Mouse (Mus musculus) intestine, embryonic 14.5 days (tissue): ENCODE data around the gene Pld3. TPM values are rescaled to one million over a fixed set of nuclear protein-coding genes. Genes with fewer than 3 reads are reported as not detected.
A peak's percentile ranks its signal among the peaks of the same experiment; 100 is the strongest.

Source experiments
- ATAC-seq: fragments of 200-750 bp; cut with Nextera tagmentation; replicated peaks from 2 replicates; pipeline ENCODE4 v1.8.0; 2017; ENCODE audit warnings: low read depth, moderate number of reproducible peaks, moderate TSS enrichment, moderate library complexity; ENCODE audit not compliant: low FRiP score, low TSS enrichment
- DNase-seq: peaks from one replicate; pipeline ENCODE4 v3.0.0-alpha.2; 2018; ENCODE audit warnings: low spot score
- H3K27ac ChIP-seq: fragments of 300-500 bp; sonication (generic); 2 replicates; pipeline ENCODE4 v1.5.1; 2014; ENCODE audit warnings: low read depth, mild to moderate bottlenecking, control low read depth
- H3K27me3 ChIP-seq: fragments of 300-500 bp; sonication (generic); replicated peaks from 2 replicates; pipeline ENCODE4 v1.6.1; 2014; ENCODE audit warnings: low read length, control low read depth; ENCODE audit not compliant: control insufficient read depth, insufficient read depth
- H3K36me3 ChIP-seq: fragments of 300-500 bp; sonication (generic); 2 replicates; pipeline ENCODE4 v1.6.1; 2014; ENCODE audit warnings: low read length, control low read depth; ENCODE audit not compliant: control insufficient read depth, insufficient read depth
- H3K4me1 ChIP-seq: fragments of 300-500 bp; sonication (generic); replicated peaks from 2 replicates; pipeline ENCODE4 v1.6.1; 2014; ENCODE audit warnings: low read length, control low read depth, mixed read lengths; ENCODE audit not compliant: control insufficient read depth, insufficient read depth
- H3K4me2 ChIP-seq: fragments of 300-500 bp; sonication (generic); 2 replicates; pipeline ENCODE4 v1.6.1; 2014; ENCODE audit warnings: low read length
- H3K4me3 ChIP-seq: fragments of 300-500 bp; sonication (generic); 2 replicates; pipeline ENCODE4 v1.5.1; 2014; ENCODE audit warnings: low read depth, low read length, control low read depth, mixed read lengths
- H3K9ac ChIP-seq: fragments of 300-500 bp; sonication (generic); 2 replicates; pipeline ENCODE4 v1.6.1; 2014; ENCODE audit warnings: mild to moderate bottlenecking, low read length
- H3K9me3 ChIP-seq: fragments of 300-500 bp; sonication (generic); 2 replicates; pipeline ENCODE4 v1.6.1; 2016; ENCODE audit warnings: low read length, control low read depth; ENCODE audit not compliant: control insufficient read depth
- WGBS: fragments of 180-500 bp; shearing (Covaris S2); extraction: QIAGEN DNeasy Blood & Tissue Kit; methylation state at CpG from one replicate; pipeline ENCODE4 v1.1.7; 2014; 5-methylcytosine and 5-hydroxymethylcytosine counted together
- polyA plus RNA-seq: library from polyadenylated mRNA; unstranded; fragments of >200 nt; fragmentation: Nextera tagmentation; extraction: Ambion mirVana; gene quantifications from 2 replicates; pipeline ENCODE4 v1.2.1, GENCODE M21; 2014

Pld3 gene
- polyA plus RNA-seq, 1 experiment from 2014 or later, result 58.5 TPM

DNA sequence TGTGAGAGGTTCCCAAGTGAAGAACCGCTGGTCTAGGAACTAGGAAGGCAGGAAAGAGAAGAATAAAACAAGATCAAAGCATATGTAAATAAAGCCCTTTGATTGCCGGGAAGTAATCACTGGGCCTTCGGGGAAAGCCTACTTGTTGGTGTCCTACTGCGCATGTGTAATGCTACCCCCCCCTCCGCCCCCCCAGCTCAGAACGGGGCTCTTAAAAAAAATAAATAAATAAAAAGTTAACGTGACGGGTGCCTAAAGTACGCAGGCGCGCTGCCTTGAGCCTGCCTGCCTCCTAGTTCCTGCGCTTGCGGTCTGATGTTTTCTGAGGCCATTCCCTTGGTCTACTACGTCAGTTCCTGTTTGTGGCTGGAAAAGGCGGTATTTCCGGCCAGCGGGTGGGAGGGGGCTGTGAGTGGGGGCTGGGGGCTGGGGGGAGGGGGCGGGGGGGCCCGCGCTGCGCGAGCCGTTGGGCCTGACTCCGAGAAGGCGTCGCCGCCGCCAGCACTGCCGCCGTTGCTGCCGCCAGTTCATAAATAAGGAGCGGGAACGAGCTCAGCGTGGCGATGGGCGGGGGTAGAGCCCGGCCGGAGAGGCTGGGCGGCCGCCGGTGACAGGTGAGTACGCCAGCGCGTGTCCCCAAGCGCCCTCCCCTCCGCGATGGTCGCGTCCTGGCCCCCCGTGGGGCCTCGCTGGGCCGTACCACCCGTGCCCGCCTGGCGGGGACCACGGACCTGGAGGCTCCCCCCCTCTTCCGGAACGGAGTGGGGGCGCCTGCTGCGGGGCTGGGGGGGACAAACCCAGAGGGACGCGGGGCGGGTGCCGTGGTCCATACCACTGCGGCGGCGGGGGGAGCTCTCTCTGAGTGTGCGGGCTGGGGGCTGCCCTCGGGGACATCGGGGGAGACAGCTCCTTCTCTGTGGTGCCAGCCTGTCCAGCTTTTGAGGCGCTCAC is 38.5 kb upstream of the Pld3 start, which contains the start of gene Akt2:
TSS of gene Akt2 (plus strand) at position 287 of the 951 bp plus-strand sequence.
- Histone ChIP-seq H3K36me3 (no peaks in the 10 kb centered on the region), H3K9me3 (0 out of 2 replicates have a peak, but pooled peaks cover 3% of the 10 kb centered on the region), H3K27me3 (no peaks in the 10 kb centered on the region), H3K4me2 (peak within 1 kb of the TSS; percentile 84), H3K4me1 (peaks cover 17% of the 10 kb centered on the region), H3K4me3 (peak within 1 kb of the TSS; percentile 80), H3K9ac (peak within 1 kb of the TSS; percentile 84), H3K27ac (peak within 1 kb of the TSS; percentile 96)
- under 1% methylated on average over 63 of the region's 71 CpGs for WGBS
- ATAC-seq (peak; percentile 91), DNase-seq (peak; percentile 94)

DNA sequence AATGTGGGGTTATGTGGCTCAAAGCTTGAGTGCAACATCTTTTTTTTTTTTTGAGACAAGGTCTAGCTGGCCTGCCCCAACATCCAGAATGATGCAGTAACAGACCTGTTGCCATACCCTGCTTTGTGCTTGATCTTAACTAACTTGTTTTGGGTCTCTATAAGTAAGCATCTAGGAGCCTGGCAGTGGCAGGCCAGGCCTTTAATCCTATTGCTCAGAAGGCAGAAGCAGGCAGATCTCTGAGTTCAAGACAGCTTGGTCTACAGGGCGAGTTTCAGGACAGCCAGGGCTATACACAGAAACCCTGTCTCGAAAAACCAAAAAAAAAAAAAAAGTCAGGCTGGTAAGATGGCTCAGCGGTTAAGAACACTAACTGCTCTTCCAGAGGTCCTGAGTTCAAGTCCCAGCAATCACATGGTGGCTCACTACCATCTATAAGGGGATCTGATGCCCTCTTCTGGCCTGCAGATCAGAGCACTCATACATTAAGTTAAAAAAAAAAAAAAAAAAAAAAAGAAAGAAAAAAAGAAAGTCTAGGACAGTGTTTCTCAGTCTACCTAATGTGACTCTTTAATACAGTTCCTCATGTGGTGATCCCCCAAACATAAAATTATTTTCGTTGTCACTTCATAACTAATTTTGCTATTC is 37.7 kb upstream of the Pld3 start:
- peak overlapping the region; percentile 80 for H3K4me3 ChIP-seq
- ATAC-seq, result no peak
- H3K4me2 ChIP-seq, result peak overlapping the region; percentile 49
- no peak for DNase-seq
- 59% methylated on average over 4 of the region's 4 CpGs for WGBS
- H3K9ac ChIP-seq, result peak overlapping the region; percentile 44
- H3K36me3 ChIP-seq, result no peaks in the 10 kb centered on the region
- H3K27me3 ChIP-seq, result no peaks in the 10 kb centered on the region
- peak overlapping the region; percentile 96 for H3K27ac ChIP-seq
- H3K9me3 ChIP-seq, result no peaks in the 10 kb centered on the region
- H3K4me1 ChIP-seq, result peaks cover 11% of the 10 kb centered on the region

GRCm38 (mm10) chr7:27590088-27590487 is 37.1 kb upstream of the Pld3 start:
- Histone ChIP-seq H3K4me3 (no peak overlapping the region), H3K9ac (no peak overlapping the region), H3K4me2 (no peak overlapping the region), H3K4me1 (peaks cover 11% of the 10 kb centered on the region), H3K27ac (no peak overlapping the region), H3K9me3 (no peaks in the 10 kb centered on the region), H3K36me3 (peaks cover 4% of the 10 kb centered on the region; the same call in 1 of the 2 replicates), H3K27me3 (no peaks in the 10 kb centered on the region)
- no peak for ATAC-seq
- 88% methylated on average over 4 of the region's 4 CpGs for WGBS
- DNase-seq, result no peak

DNA sequence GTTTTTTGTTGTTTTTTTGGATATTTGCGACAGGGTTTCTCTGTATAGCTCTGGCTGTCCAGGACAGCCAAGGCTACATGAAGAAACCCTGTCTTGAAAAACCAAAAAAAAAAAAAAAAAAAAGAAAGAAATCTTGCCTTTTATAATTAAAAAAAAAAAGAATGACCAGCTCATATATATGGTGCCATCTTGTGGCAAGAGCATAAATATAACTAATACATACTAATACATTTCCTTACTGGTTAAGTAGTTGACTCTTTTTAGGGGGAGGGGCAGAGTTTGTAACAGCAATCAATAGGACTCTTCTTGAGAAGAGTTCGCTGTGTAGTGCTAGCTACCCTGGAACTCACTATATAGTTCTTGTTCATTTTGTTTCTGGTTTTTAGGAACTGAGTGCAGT is 34.7 kb upstream of the Pld3 start:
- WGBS, result 90% methylated on average over 2 of the region's 2 CpGs
- Histone ChIP-seq H3K27me3 (no peaks in the 10 kb centered on the region), H3K36me3 (peaks cover 15% of the 10 kb centered on the region; the same call in 1 of the 2 replicates), H3K4me1 (peaks cover 3% of the 10 kb centered on the region), H3K9ac (no peak overlapping the region), H3K4me2 (no peak overlapping the region), H3K27ac (no peak overlapping the region), H3K9me3 (no peaks in the 10 kb centered on the region), H3K4me3 (no peak overlapping the region)
- DNase-seq (no peak), ATAC-seq (no peak)

- Histone ChIP-seq H3K4me3 (no peak overlapping the region), H3K27me3 (no peaks in the 10 kb centered on the region), H3K9ac (no peak overlapping the region), H3K27ac (no peak overlapping the region), H3K4me1 (no peaks in the 10 kb centered on the region), H3K9me3 (no peaks in the 10 kb centered on the region), H3K36me3 (peaks cover 24% of the 10 kb centered on the region), H3K4me2 (no peak overlapping the region)
- DNase-seq, result no peak
- 66% methylated on average over 2 of the region's 2 CpGs for WGBS
- no peak for ATAC-seq
Measured at GRCm38 (mm10) chr7:27586861-27587260, 33.8 kb upstream of the Pld3 start.

DNA sequence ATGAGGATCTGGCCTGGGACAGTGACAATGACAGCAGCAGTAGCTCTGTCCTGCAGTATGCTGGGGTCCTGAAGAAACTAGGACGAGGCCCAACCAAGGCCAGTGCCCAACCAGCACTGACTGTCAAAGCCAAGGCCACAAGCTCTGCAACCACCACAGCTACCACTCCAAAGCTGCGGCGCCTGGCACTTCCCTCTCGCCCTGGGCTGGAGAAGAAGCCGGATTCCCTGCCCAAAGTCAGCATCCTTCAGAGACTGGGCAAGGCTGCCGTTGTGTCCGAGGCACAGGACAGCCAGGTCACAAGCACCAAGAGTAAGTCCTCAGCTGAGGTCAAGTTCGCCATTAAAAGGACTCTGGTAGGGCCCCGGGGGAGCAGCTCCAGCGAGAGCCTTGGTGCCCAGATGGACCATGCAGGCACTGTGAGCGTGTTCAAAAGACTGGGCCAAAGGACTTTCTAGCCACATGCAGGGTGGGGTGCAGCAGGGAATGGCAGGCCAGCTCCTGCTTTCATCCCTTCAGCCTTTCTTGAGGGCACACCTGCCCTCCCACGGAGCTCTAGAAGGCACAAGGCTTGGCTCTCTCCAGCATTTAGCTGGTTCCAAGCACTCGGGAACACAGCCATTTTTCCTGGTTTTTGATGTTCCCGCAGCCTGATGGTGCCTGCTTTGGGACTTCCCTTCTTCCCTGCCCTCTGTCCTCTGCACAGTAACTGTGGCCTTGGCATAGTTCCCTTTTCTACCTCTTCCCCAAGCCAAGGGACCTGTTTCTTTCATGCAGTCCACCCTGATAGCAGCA is 27.6 kb upstream of the Pld3 start:
- H3K36me3 ChIP-seq, result peaks cover 82% of the 10 kb centered on the region
- 90% methylated on average over 14 of the region's 14 CpGs for WGBS
- no peaks in the 10 kb centered on the region for H3K27me3 ChIP-seq
- H3K4me1 ChIP-seq, result no peaks in the 10 kb centered on the region
- H3K9me3 ChIP-seq, result no peaks in the 10 kb centered on the region
- H3K4me3 ChIP-seq, result no peak overlapping the region
- no peak overlapping the region for H3K4me2 ChIP-seq
- DNase-seq (no peak), ATAC-seq (no peak)
- H3K9ac ChIP-seq, result no peak overlapping the region
- H3K27ac ChIP-seq, result no peak overlapping the region

DNA sequence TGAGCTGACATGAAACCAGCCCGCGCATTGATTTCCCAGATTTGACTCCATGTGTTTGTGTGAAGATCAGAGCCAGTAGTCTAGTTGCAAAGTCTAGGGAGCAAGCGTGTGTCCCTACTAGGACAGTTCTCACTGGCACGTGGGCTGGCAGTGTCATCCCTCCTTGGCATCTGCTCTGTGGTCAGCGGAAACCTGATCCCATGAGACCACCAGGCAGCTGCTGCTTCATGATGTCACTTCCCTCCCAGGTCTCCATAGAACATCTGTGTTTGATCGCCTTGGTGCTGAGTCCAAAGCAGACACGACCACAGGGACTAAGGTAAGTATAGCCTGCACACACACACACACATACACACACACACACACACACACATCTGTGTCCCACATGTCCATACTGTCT is 25.4 kb upstream of the Pld3 start:
- Histone ChIP-seq H3K27me3 (no peaks in the 10 kb centered on the region), H3K9ac (no peak overlapping the region), H3K4me2 (no peak overlapping the region), H3K9me3 (no peaks in the 10 kb centered on the region), H3K4me1 (no peaks in the 10 kb centered on the region), H3K27ac (no peak overlapping the region), H3K36me3 (peaks cover 88% of the 10 kb centered on the region), H3K4me3 (no peak overlapping the region)
- DNase-seq (no peak), ATAC-seq (no peak)
- 89% methylated on average over 7 of the region's 7 CpGs for WGBS

DNA sequence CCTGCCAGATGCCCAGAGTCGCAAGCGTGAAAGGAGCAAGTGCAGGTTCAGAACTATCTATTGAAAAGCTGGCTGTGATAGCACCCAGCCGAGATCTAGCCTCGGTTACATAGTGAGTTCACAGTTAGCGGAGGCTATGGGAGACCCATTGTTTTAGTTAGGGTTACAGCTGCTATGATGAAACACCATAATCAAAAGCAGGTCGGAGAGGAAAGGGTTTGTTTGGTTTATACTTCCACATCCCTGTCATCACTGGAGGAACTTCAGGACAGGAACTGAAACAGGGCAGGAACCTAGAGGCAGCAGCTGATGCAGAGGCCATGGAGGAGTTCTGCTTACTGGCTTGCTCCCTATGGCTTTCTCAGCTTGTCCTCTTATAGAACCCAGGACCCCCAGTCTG is 24.6 kb upstream of the Pld3 start:
- DNase-seq (no peak), ATAC-seq (no peak)
- no peak overlapping the region for H3K4me3 ChIP-seq
- peaks cover 89% of the 10 kb centered on the region for H3K36me3 ChIP-seq
- H3K9ac ChIP-seq, result no peak overlapping the region
- no peaks in the 10 kb centered on the region for H3K4me1 ChIP-seq
- 79% methylated on average over 6 of the region's 6 CpGs for WGBS
- H3K9me3 ChIP-seq, result no peaks in the 10 kb centered on the region
- H3K27ac ChIP-seq, result no peak overlapping the region
- no peak overlapping the region for H3K4me2 ChIP-seq
- no peaks in the 10 kb centered on the region for H3K27me3 ChIP-seq
